Mouse (Mus musculus): Measurements from ENCODE around the gene 2010300C02Rik. TPM values are rescaled to one million over a fixed set of nuclear protein-coding genes. Genes with fewer than 3 reads are reported as not detected.
A peak's percentile ranks its signal among the peaks of the same experiment; 100 is the strongest.

The 2010300C02Rik gene
- polyA plus RNA-seq, 1 experiment from 2014 or later: 1.9 TPM

GRCm38 (mm10) chr1:37709736-37710135 lies 10.1 kb downstream of the 2010300C02Rik start:
- H3K9ac ChIP-seq: no peak overlapping the region
- no peak overlapping the region for H3K4me2 ChIP-seq
- H3K4me1 ChIP-seq: no peaks in the 10 kb centered on the region
- no peak overlapping the region for H3K27ac ChIP-seq
- no peaks in the 10 kb centered on the region for H3K27me3 ChIP-seq
- no peak overlapping the region for H3K4me3 ChIP-seq
- 86% methylated on average over 8 of the region's 8 CpGs for WGBS
- H3K9me3 ChIP-seq: peaks cover 7% of the 10 kb centered on the region; the same call in 1 of the 2 replicates
- H3K36me3 ChIP-seq: no peaks in the 10 kb centered on the region
- no peak for ATAC-seq (ENCODE audit: insufficient number of reproducible peaks, insufficient read depth, low FRiP score, low TSS enrichment, low read depth)

- H3K27ac ChIP-seq: no peak overlapping the region
- H3K36me3 ChIP-seq: no peaks in the 10 kb centered on the region
- no peak for ATAC-seq (ENCODE audit: insufficient number of reproducible peaks, insufficient read depth, low FRiP score, low TSS enrichment, low read depth)
- H3K9me3 ChIP-seq: peaks cover 7% of the 10 kb centered on the region; the same call in 1 of the 2 replicates
- no peaks in the 10 kb centered on the region for H3K4me1 ChIP-seq
- H3K27me3 ChIP-seq: no peaks in the 10 kb centered on the region
- no peak overlapping the region for H3K9ac ChIP-seq
- 92% methylated on average over 6 of the region's 6 CpGs for WGBS
- H3K4me3 ChIP-seq: no peak overlapping the region
- H3K4me2 ChIP-seq: no peak overlapping the region
Measured at GRCm38 (mm10) chr1:37708270-37708955, 11.5 kb downstream of the 2010300C02Rik start.

- 0 out of 2 replicates have a peak, but pooled peaks cover 3% of the 10 kb centered on the region for H3K9me3 ChIP-seq
- no peaks in the 10 kb centered on the region for H3K27me3 ChIP-seq
- no peak overlapping the region for H3K4me2 ChIP-seq
- H3K4me1 ChIP-seq: peaks cover 6% of the 10 kb centered on the region
- no peak overlapping the region for H3K27ac ChIP-seq
- no peaks in the 10 kb centered on the region for H3K36me3 ChIP-seq
- ATAC-seq (ENCODE audit: insufficient number of reproducible peaks, insufficient read depth, low FRiP score, low TSS enrichment, low read depth): no peak
- H3K4me3 ChIP-seq: no peak overlapping the region
- WGBS: 65% methylated on average over 4 of the region's 4 CpGs
- H3K9ac ChIP-seq: no peak overlapping the region
Measured at GRCm38 (mm10) chr1:37702326-37702725, 17.6 kb downstream of the 2010300C02Rik start.

GRCm38 (mm10) chr1:37698852-37699439 lies 20.9 kb downstream of the 2010300C02Rik start:
- Histone ChIP-seq H3K4me2 (no peak overlapping the region), H3K27ac (no peak overlapping the region), H3K4me1 (peaks cover 14% of the 10 kb centered on the region), H3K9ac (no peak overlapping the region), H3K9me3 (no peaks in the 10 kb centered on the region), H3K27me3 (peaks cover 9% of the 10 kb centered on the region), H3K36me3 (no peaks in the 10 kb centered on the region), H3K4me3 (no peak overlapping the region)
- 57% methylated on average over 5 of the region's 5 CpGs for WGBS
- ATAC-seq (ENCODE audit: insufficient number of reproducible peaks, insufficient read depth, low FRiP score, low TSS enrichment, low read depth): peak; percentile 65; the same call in 1 of the 2 replicates

- H3K4me1 ChIP-seq: peaks cover 14% of the 10 kb centered on the region
- no peak overlapping the region for H3K4me3 ChIP-seq
- 71% methylated on average over 8 of the region's 8 CpGs for WGBS
- H3K9me3 ChIP-seq: no peaks in the 10 kb centered on the region
- no peaks in the 10 kb centered on the region for H3K36me3 ChIP-seq
- ATAC-seq (ENCODE audit: insufficient number of reproducible peaks, insufficient read depth, low FRiP score, low TSS enrichment, low read depth): no peak
- H3K9ac ChIP-seq: no peak overlapping the region
- no peak overlapping the region for H3K4me2 ChIP-seq
- no peak overlapping the region for H3K27ac ChIP-seq
- peaks cover 10% of the 10 kb centered on the region for H3K27me3 ChIP-seq
Measured at GRCm38 (mm10) chr1:37698186-37698839, 21.6 kb downstream of the 2010300C02Rik start.

- WGBS: 73% methylated on average over 3 of the region's 3 CpGs
- Histone ChIP-seq H3K4me2 (no peak overlapping the region), H3K9ac (no peak overlapping the region), H3K4me3 (no peak overlapping the region), H3K9me3 (no peaks in the 10 kb centered on the region), H3K4me1 (peaks cover 14% of the 10 kb centered on the region), H3K27me3 (peaks cover 10% of the 10 kb centered on the region), H3K36me3 (no peaks in the 10 kb centered on the region), H3K27ac (no peak overlapping the region)
- no peak for ATAC-seq (ENCODE audit: insufficient number of reproducible peaks, insufficient read depth, low FRiP score, low TSS enrichment, low read depth)
Measured at GRCm38 (mm10) chr1:37696918-37697317, 23.0 kb downstream of the 2010300C02Rik start.

- H3K27me3 ChIP-seq: peaks cover 10% of the 10 kb centered on the region
- H3K4me1 ChIP-seq: peaks cover 14% of the 10 kb centered on the region
- no peak overlapping the region for H3K4me2 ChIP-seq
- no peak for ATAC-seq (ENCODE audit: insufficient number of reproducible peaks, insufficient read depth, low FRiP score, low TSS enrichment, low read depth)
- H3K4me3 ChIP-seq: no peak overlapping the region
- H3K9ac ChIP-seq: no peak overlapping the region
- H3K36me3 ChIP-seq: no peaks in the 10 kb centered on the region
- H3K9me3 ChIP-seq: no peaks in the 10 kb centered on the region
- 91% methylated on average over 9 of the region's 9 CpGs for WGBS
- no peak overlapping the region for H3K27ac ChIP-seq
Measured at GRCm38 (mm10) chr1:37695732-37696131, 24.2 kb downstream of the 2010300C02Rik start.

GRCm38 (mm10) chr1:37694417-37694816 lies 25.5 kb downstream of the 2010300C02Rik start:
- Histone ChIP-seq H3K27me3 (peaks cover 10% of the 10 kb centered on the region), H3K4me2 (no peak overlapping the region), H3K9me3 (no peaks in the 10 kb centered on the region), H3K4me3 (no peak overlapping the region), H3K4me1 (peaks cover 14% of the 10 kb centered on the region), H3K27ac (no peak overlapping the region), H3K9ac (no peak overlapping the region), H3K36me3 (no peaks in the 10 kb centered on the region)
- WGBS: 22% methylated on average over 8 of the region's 8 CpGs
- no peak for ATAC-seq (ENCODE audit: insufficient number of reproducible peaks, insufficient read depth, low FRiP score, low TSS enrichment, low read depth)

GRCm38 (mm10) chr1:37691179-37691578 lies 28.7 kb downstream of the 2010300C02Rik start:
- 35% methylated on average over 8 of the region's 8 CpGs for whole genome bisulfite sequencing
- Histone ChIP-seq H3K4me1 (peaks cover 16% of the 10 kb centered on the region), H3K27me3 (peaks cover 10% of the 10 kb centered on the region), H3K4me2 (no peak overlapping the region), H3K4me3 (no peak overlapping the region), H3K36me3 (no peaks in the 10 kb centered on the region), H3K9me3 (no peaks in the 10 kb centered on the region), H3K9ac (no peak overlapping the region), H3K27ac (no peak overlapping the region)
- ATAC-seq (ENCODE audit: insufficient number of reproducible peaks, insufficient read depth, low FRiP score, low TSS enrichment, low read depth): no peak

- no peak overlapping the region for H3K9ac ChIP-seq
- H3K4me3 ChIP-seq: no peak overlapping the region
- H3K4me2 ChIP-seq: no peak overlapping the region
- H3K27me3 ChIP-seq: peaks cover 10% of the 10 kb centered on the region
- no peaks in the 10 kb centered on the region for H3K36me3 ChIP-seq
- H3K4me1 ChIP-seq: peaks cover 16% of the 10 kb centered on the region
- H3K9me3 ChIP-seq: no peaks in the 10 kb centered on the region
- 76% methylated on average over 5 of the region's 5 CpGs for WGBS
- no peak for ATAC-seq (ENCODE audit: insufficient number of reproducible peaks, insufficient read depth, low FRiP score, low TSS enrichment, low read depth)
- H3K27ac ChIP-seq: no peak overlapping the region
Measured at GRCm38 (mm10) chr1:37690665-37691064, 29.2 kb downstream of the 2010300C02Rik start.

GRCm38 (mm10) chr1:37689730-37690129 lies 30.2 kb downstream of the 2010300C02Rik start:
- Histone ChIP-seq H3K9me3 (no peaks in the 10 kb centered on the region), H3K4me3 (no peak overlapping the region), H3K36me3 (no peaks in the 10 kb centered on the region), H3K4me1 (peaks cover 16% of the 10 kb centered on the region), H3K4me2 (no peak overlapping the region), H3K9ac (no peak overlapping the region), H3K27ac (no peak overlapping the region), H3K27me3 (peaks cover 8% of the 10 kb centered on the region)
- ATAC-seq (ENCODE audit: insufficient number of reproducible peaks, insufficient read depth, low FRiP score, low TSS enrichment, low read depth): no peak
- 82% methylated on average over 6 of the region's 6 CpGs for WGBS

GRCm38 (mm10) chr1:37688351-37688750 lies 31.5 kb downstream of the 2010300C02Rik start:
- no peak overlapping the region for H3K9ac ChIP-seq
- ATAC-seq (ENCODE audit: insufficient number of reproducible peaks, insufficient read depth, low FRiP score, low TSS enrichment, low read depth): no peak
- peaks cover 16% of the 10 kb centered on the region for H3K4me1 ChIP-seq
- 59% methylated on average over 8 of the region's 8 CpGs for WGBS
- no peak overlapping the region for H3K27ac ChIP-seq
- H3K4me2 ChIP-seq: no peak overlapping the region
- no peaks in the 10 kb centered on the region for H3K36me3 ChIP-seq
- no peaks in the 10 kb centered on the region; the same call in 1 of the 2 replicates for H3K27me3 ChIP-seq
- H3K9me3 ChIP-seq: no peaks in the 10 kb centered on the region
- no peak overlapping the region for H3K4me3 ChIP-seq

Measured in embryonic facial prominence, embryonic 13.5 days (tissue).